Mouse (Mus musculus): ENCODE data around the gene Scg2. TPM values are rescaled to one million over a fixed set of nuclear protein-coding genes. Genes with fewer than 3 reads are reported as not detected.

Scg2 gene
- 0.10 TPM for polyA plus RNA-seq (2015; fragmentation: Illumina TruSeq; extraction: RNeasy Lipid Tissue Mini Kit (QIAGEN cat#74804); ENCODE audit: insufficient read depth, low replicate concordance)

GRCm38 (mm10) chr1:79439609-79440308 lies at the start of gene Scg2:
Scg2 (minus strand) TSS chr1:79440120.

Other genes starting within 250 kb of the Scg2 start
- 64.6 TPM for gene Ap1s3, start 231.9 kb upstream of the Scg2 start, polyA plus RNA-seq (2015; fragmentation: Illumina TruSeq; extraction: RNeasy Lipid Tissue Mini Kit (QIAGEN cat#74804); ENCODE audit: insufficient read depth, low replicate concordance)

Measured in spleen, adult 10 weeks (tissue).